Mouse (Mus musculus) limb, embryonic 11.5 days (tissue): ENCODE data around the gene Ccdc61. TPM values are rescaled to one million over a fixed set of nuclear protein-coding genes. Genes with fewer than 3 reads are reported as not detected.
"Not testable (repeated sequence)": the region's sequence is repeated elsewhere in the genome, so short reads cannot be mapped to it uniquely, and the experiment has no call there.

Experiments used
- ATAC-seq: fragments of 200-750 bp; cut with Nextera tagmentation; 2 replicates; pipeline ENCODE4 v1.8.0; 2017; ENCODE audit warnings: low read depth; ENCODE audit not compliant: insufficient number of reproducible peaks, low FRiP score, low TSS enrichment
- DNase-seq: peaks from one replicate; pipeline ENCODE4 v3.0.0-alpha.2; 2015; ENCODE audit warnings: low spot score
- H3K27ac ChIP-seq: fragments of 300-500 bp; sonication (generic); replicated peaks from 2 replicates; pipeline ENCODE4 v1.5.1; 2014; ENCODE audit warnings: low read depth, mild to moderate bottlenecking, low read length
- H3K27me3 ChIP-seq: fragments of 300-500 bp; sonication (generic); 2 replicates; pipeline ENCODE4 v1.6.1; 2014; ENCODE audit warnings: mild to moderate bottlenecking, low read length, mixed read lengths; ENCODE audit not compliant: control insufficient read depth, insufficient read depth
- H3K36me3 ChIP-seq: fragments of 300-500 bp; sonication (generic); 2 replicates; pipeline ENCODE4 v1.6.1; 2014; ENCODE audit warnings: mild to moderate bottlenecking, low read length, moderate library complexity, mixed read lengths; ENCODE audit not compliant: control insufficient read depth, insufficient read depth
- H3K4me1 ChIP-seq: fragments of 300-500 bp; sonication (generic); 2 replicates; pipeline ENCODE4 v1.6.1; 2014; ENCODE audit warnings: low read length, mixed read lengths; ENCODE audit not compliant: control insufficient read depth, insufficient read depth
- H3K4me2 ChIP-seq: fragments of 300-500 bp; sonication (generic); 2 replicates; pipeline ENCODE4 v1.6.1; 2014; ENCODE audit warnings: low read depth, mild to moderate bottlenecking, moderate library complexity; ENCODE audit not compliant: severe bottlenecking
- H3K4me3 ChIP-seq: fragments of 300-500 bp; sonication (generic); 2 replicates; pipeline ENCODE4 v1.5.1; 2014; ENCODE audit warnings: low read depth, low read length
- H3K9ac ChIP-seq: fragments of 300-500 bp; sonication (generic); 2 replicates; pipeline ENCODE4 v1.6.1; 2014; ENCODE audit warnings: mild to moderate bottlenecking, low read length
- H3K9me3 ChIP-seq: fragments of 300-500 bp; sonication (generic); 2 replicates; pipeline ENCODE4 v1.6.1; 2016; ENCODE audit warnings: low read length; ENCODE audit not compliant: control insufficient read depth
- WGBS: fragments of 180-500 bp; shearing (Covaris S2); extraction: QIAGEN DNeasy Blood & Tissue Kit; methylation state at CpG from one replicate; pipeline ENCODE4 v1.1.7; 2014; 5-methylcytosine and 5-hydroxymethylcytosine counted together
- polyA plus RNA-seq: library from polyadenylated mRNA; unstranded; fragments of >200 nt; fragmentation: Nextera tagmentation; extraction: Ambion mirVana; gene quantifications from 2 replicates; pipeline ENCODE4 v1.2.1, GENCODE M21; 2014

Ccdc61 gene
- polyA plus RNA-seq, 1 experiment from 2014 or later: 23.4 TPM

DNA sequence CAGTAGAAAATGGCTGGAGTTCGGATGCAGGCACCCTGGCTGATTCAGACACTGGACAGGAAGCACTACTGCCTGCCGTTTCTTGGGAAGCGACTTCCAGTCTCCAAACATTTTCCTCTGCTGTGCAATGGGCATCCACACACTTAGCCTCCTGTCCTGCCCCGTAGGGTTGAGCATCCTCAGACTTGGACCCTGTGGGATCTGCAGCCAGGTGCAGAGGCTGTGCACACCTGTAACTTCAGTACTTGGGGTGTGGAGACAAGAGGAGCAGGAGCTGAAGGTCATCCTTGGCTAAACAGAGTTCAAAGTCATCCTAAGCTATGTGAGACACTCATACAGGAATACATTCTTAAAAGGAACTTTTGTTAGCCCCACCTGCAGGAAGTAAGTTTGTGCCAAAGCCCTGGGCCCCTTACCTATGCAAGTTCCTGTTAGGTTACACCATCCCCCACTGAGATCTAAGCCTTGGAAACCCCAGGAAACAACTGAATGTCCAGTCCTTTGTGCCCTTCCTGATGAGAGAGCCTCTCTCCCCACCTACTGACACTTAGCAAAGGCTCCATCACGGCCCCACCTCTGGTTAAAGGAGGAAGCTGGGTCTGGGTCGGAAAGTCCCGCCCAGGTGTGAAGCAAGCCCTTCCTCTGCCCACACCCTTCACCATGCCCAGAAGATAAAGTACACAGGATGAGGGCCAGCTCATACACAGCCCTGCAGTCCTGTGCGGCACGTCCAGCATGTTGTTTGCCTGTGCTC lies 26.0 kb downstream of the Ccdc61 start:
- no peaks in the 10 kb centered on the region for H3K4me1 ChIP-seq
- WGBS: 61% methylated on average over 9 of the region's 9 CpGs
- no peak overlapping the region for H3K4me3 ChIP-seq
- no peaks in the 10 kb centered on the region for H3K9me3 ChIP-seq
- H3K9ac ChIP-seq: no peak overlapping the region
- DNase-seq (no peak), ATAC-seq (no peak)
- no peak overlapping the region for H3K4me2 ChIP-seq
- H3K27ac ChIP-seq: no peak overlapping the region
- H3K36me3 ChIP-seq: no peaks in the 10 kb centered on the region
- no peaks in the 10 kb centered on the region for H3K27me3 ChIP-seq

DNA sequence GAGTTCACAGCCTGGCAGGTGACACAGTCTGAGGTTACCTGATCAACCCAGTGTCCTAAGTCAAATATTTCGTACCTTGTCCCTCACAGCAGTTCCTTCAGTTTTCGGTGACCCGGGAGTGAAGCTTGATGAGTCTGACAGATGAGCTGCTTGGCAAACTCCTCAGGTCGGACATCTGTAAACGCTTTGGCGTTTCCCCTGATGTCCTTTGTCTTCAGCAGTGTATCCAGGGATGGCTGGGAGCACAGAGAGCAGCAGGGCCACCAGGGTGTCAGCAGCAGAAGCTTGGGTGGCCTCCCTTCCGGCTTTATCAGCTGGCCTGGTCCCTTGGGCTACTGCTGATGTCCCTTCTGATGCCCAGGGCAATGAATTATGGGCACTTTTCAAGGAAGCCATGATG lies 31.5 kb downstream of the Ccdc61 start:
- H3K4me1 ChIP-seq: no peaks in the 10 kb centered on the region
- no peaks in the 10 kb centered on the region for H3K36me3 ChIP-seq
- no peaks in the 10 kb centered on the region for H3K27me3 ChIP-seq
- H3K9ac ChIP-seq: no peak overlapping the region
- no peaks in the 10 kb centered on the region for H3K9me3 ChIP-seq
- DNase-seq (no peak), ATAC-seq (no peak)
- H3K4me2 ChIP-seq: no peak overlapping the region
- no peak overlapping the region for H3K4me3 ChIP-seq
- no peak overlapping the region for H3K27ac ChIP-seq
- WGBS: 80% methylated on average over 7 of the region's 7 CpGs

DNA sequence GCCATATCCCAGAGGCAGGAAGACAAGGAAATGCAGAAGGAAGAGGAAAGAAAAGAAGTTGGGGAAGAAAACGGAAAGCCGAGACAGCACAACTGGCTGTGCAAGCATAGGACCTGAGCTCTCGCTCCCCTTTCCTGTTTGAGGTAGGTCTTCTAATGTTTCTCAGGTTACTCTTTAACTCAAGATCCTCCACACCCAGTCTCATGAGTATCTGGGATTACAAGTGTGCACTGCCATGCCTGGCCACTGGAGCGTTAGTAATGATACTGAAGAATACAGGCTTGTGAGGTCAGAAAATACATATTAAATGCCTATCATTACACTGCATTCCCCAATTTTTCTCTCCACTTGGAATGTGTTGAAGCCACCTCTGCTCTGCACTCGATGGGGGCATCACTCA lies 34.8 kb downstream of the Ccdc61 start:
- no peak overlapping the region for H3K27ac ChIP-seq
- ATAC-seq (no peak), DNase-seq (no peak)
- no peak overlapping the region for H3K9ac ChIP-seq
- 88% methylated on average over 5 of the region's 5 CpGs for WGBS
- no peaks in the 10 kb centered on the region for H3K36me3 ChIP-seq
- no peak overlapping the region for H3K4me3 ChIP-seq
- no peaks in the 10 kb centered on the region for H3K27me3 ChIP-seq
- H3K9me3 ChIP-seq: no peaks in the 10 kb centered on the region
- H3K4me2 ChIP-seq: no peak overlapping the region
- no peaks in the 10 kb centered on the region for H3K4me1 ChIP-seq

DNA sequence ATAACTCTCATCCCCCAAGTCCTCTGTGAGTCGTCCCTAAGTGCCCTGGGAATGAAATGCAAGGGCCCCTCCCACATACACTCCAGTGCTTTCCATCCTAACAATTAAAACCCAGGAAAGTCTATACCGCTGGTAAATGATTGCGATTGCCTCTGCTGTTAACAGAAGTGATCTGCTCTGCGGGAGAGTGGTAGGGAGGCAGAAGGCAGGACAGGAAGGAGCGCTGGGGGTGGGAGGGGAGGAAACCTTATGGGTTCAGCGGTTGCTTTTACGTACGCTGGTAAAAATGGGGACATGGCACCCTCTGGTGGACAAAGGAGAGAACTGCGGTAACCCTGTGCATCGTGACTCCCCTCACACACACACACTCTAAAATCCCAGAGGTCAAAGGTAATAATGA lies 37.0 kb downstream of the Ccdc61 start:
- H3K9ac ChIP-seq: no peak overlapping the region
- under 1% methylated on average over 10 of the region's 10 CpGs for WGBS
- H3K27ac ChIP-seq: no peak overlapping the region
- no peaks in the 10 kb centered on the region for H3K9me3 ChIP-seq
- H3K4me1 ChIP-seq: no peaks in the 10 kb centered on the region
- ATAC-seq (peak; percentile 79), DNase-seq (peak; percentile 89)
- peak overlapping the region; percentile 29 for H3K4me3 ChIP-seq
- H3K27me3 ChIP-seq: no peaks in the 10 kb centered on the region
- H3K36me3 ChIP-seq: no peaks in the 10 kb centered on the region
- peak overlapping the region; percentile 72 for H3K4me2 ChIP-seq

DNA sequence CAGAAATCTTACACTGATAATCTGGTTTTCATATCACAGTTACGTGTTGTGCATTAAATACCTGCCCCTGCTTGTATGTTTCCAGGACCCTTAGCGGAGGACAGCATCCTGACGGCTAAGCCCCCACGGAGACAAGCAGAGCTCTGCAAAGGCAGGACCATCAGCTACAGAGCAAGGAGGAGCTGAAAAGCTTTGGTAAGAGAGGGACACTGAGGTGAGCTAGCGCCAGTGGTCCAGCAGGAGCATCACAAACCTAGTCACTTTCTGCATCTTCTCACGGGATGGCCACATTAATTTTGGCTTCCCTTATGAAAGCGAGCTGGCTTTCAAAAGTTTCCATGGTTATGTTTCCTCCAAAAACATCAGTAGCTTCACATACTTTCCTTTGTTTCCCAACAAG lies 37.4 kb downstream of the Ccdc61 start:
- Histone ChIP-seq H3K4me1 (no peaks in the 10 kb centered on the region), H3K27me3 (no peaks in the 10 kb centered on the region), H3K4me3 (peak overlapping the region; percentile 29), H3K4me2 (peak overlapping the region; percentile 72), H3K27ac (no peak overlapping the region), H3K9ac (0 out of 2 replicates have a peak overlapping the region, but pooled peaks have one; percentile 43), H3K9me3 (no peaks in the 10 kb centered on the region), H3K36me3 (no peaks in the 10 kb centered on the region)
- DNase-seq: peak; percentile 39
- WGBS: 4% methylated on average over 7 of the region's 7 CpGs
- 0 out of 2 replicates have a peak, but pooled peaks have one; percentile 33 for ATAC-seq

DNA sequence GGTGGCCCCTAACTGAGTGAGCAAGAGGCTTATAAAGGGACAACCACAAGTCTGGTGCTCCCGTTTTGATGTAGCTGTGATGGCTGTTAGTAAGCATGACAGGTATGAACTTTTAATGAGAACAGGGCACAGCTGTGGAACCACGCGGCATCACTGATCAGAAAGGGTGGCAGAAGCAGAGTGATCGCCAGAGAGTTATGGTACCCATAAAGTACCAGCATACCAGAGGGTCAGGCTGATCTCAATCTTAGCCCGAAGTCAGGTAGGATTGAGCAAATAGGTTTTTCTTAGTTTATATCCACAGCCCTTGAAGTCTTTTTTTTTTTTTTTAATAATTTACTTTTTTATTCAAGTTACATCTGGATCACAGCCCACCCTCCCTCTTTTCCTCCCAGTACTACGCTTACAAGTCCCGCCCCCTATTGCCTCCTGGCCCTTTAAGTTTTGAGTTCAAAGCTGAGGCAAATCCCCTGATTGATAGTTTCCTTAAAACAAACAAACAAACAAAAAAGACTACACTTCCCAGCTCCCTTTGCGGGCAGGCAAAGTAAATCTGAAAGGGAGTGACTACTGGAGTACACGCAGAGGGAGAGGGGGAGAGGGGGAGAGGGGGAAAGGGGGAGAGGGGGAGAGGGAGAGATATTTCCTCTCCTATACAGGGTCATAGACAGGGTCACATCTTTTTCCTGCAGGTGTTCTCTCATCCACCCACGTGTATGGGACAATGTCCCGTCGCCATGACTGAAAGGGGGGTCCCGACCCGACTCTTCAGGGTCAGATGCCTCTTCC lies 38.0 kb downstream of the Ccdc61 start:
- peak overlapping the region; percentile 72 for H3K4me2 ChIP-seq
- H3K9ac ChIP-seq: no peak overlapping the region
- H3K27me3 ChIP-seq: no peaks in the 10 kb centered on the region
- 0 out of 2 replicates have a peak, but pooled peaks have one; percentile 63 for ATAC-seq
- DNase-seq: peak; percentile 27
- no peaks in the 10 kb centered on the region for H3K36me3 ChIP-seq
- WGBS: 26% methylated on average over 13 of the region's 14 CpGs
- H3K4me3 ChIP-seq: peak overlapping the region; percentile 29
- H3K9me3 ChIP-seq: no peaks in the 10 kb centered on the region
- H3K4me1 ChIP-seq: no peaks in the 10 kb centered on the region
- H3K27ac ChIP-seq: no peak overlapping the region

DNA sequence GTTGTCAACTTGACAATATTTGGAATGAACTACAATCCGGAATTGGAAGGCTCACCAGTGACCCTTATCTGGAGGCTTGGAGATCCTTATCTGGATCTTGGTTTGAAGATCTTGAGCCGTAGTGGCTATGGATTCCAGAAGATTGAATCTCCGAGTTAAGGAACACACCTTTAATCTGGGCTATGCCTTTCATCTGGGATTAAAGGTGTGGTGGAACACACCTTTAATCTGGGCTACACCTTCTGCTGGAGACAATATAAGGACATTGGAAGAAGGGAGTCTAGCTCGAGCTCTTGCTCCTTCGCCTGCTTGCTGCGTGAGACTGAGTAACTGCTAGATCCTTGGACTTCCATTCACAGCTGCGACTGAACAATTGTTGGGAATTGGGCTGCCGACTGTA lies 39.2 kb downstream of the Ccdc61 start, which contains the start of gene Pglyrp1:
Gene Pglyrp1, plus strand, starts transcription at position 301 of the 400 bp plus-strand sequence.
- H3K4me3 ChIP-seq, H3K9me3 ChIP-seq, H3K27ac ChIP-seq, H3K4me1 ChIP-seq, ATAC-seq, H3K36me3 ChIP-seq, H3K9ac ChIP-seq, H3K27me3 ChIP-seq, DNase-seq, H3K4me2 ChIP-seq: not testable (repeated sequence)
- no CpG with 5 or more reads among the region's 8 CpGs for WGBS

DNA sequence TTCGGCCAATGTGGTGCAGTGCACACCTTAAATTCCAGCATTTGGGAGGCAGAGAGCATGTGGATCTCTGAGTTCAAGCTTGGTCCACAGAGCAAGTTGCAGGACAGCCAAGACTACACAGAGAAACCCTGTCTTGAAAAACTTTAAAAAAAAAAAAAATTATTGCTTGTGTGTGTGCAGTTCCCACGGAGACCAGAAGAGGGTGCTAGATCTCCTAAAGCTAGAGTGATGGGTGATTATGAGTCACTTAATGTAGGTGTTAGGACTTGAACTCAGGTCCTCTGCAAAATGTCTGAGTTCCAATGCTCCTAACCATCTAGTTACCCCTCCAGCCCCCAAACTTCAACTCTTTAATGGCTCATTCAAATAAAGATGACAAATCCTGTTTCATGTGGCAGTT lies 41.7 kb downstream of the Ccdc61 start:
- no peaks in the 10 kb centered on the region for H3K4me1 ChIP-seq
- H3K4me2 ChIP-seq: no peak overlapping the region
- no peak overlapping the region for H3K27ac ChIP-seq
- 82% methylated on average over 2 of the region's 2 CpGs for WGBS
- H3K36me3 ChIP-seq: no peaks in the 10 kb centered on the region
- H3K4me3 ChIP-seq: no peak overlapping the region
- DNase-seq (no peak), ATAC-seq (no peak)
- H3K27me3 ChIP-seq: no peaks in the 10 kb centered on the region
- H3K9me3 ChIP-seq: no peaks in the 10 kb centered on the region
- H3K9ac ChIP-seq: no peak overlapping the region
